Mouse (Mus musculus): ENCODE measurements around the gene Ccdc9b. TPM values are rescaled to one million over a fixed set of nuclear protein-coding genes. Genes with fewer than 3 reads are reported as not detected.

The Ccdc9b gene
- polyA plus RNA-seq, 1 experiment from 2014 or later: 1.2 TPM

DNA sequence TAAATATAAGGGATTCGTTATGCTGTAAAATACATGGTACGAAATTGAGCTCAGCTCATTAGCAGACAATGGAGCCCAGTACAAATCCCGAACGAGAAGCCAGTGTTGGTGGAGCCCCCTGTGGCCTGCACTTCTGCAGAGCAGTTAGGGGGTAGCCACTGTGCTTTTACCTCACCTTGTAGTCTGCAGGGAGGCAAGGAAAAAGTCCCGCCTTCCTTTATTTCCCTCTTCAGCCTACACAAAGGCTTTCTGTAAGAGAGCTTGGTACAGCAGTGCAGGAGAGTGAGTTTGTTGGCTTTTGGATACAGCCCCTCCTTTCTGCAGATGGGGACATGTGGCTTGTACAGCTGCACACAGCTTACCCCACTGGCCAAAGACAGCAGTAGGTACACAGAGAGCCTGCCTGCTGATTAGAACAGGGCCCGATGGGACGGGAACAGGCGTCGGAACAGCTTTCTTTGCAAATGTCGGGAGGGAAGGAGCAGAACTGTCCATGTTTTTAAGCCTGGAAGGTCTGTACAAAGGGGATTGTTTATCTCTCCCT, 13.0 kb downstream of the Ccdc9b start:
- Histone ChIP-seq H3K9me3 (ENCODE audit: control insufficient read depth, low read length) (no peaks in the 10 kb centered on the region), H3K27me3 (replicated peaks; ENCODE audit: control insufficient read depth, insufficient read depth, low read length) (peaks cover 5% of the 10 kb centered on the region; the same call in 1 of the 2 replicates), H3K27ac (ENCODE audit: low read depth) (no peak overlapping the region), H3K9ac (ENCODE audit: low read length) (no peak overlapping the region), H3K4me3 (ENCODE audit: low read depth, low read length) (no peak overlapping the region), H3K36me3 (ENCODE audit: control insufficient read depth, insufficient read depth, low read length) (peaks cover 15% of the 10 kb centered on the region), H3K4me1 (replicated peaks; ENCODE audit: control insufficient read depth, insufficient read depth, low read length) (peaks cover 46% of the 10 kb centered on the region), H3K4me2 (ENCODE audit: low read length) (0 out of 2 replicates have a peak overlapping the region, but pooled peaks have one; percentile 18)
- no peak for DNase-seq (ENCODE audit: low spot score)
- ATAC-seq (replicated peaks; ENCODE audit: low FRiP score, low TSS enrichment, low read depth): no peak
- WGBS: 53% methylated on average over 10 of the region's 10 CpGs

DNA sequence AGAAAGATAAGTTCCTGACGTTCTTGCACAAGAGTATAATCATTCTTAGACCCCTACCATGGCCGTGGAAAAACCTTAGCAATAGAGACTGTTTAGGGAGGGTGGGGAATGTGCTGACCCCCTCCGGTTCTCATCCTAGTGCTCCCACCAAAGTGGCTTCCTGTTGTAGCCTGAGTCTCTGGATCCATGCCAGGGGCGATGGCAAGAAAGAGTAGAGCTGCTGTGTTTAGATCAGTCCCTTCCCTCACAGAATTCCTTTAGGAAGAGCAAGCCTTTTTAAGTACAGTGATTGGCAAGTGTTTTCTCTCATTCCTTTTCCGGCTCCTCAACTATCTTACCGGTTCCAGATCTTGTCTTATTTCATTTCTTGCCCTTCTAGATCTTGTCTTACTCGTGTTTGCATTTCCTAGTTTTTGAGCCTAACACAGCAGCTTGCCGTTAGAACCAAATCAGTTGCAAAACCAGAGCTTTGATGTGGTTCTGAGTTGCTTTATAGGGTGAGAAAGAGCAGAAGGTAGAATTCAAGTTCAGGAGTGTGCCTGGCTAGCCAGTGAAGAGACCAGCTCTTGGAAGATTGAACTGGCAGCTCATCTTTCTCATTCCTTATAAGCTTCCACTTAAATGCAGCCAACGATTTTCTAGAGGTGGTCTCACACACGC, 15.0 kb downstream of the Ccdc9b start:
- no peak for ATAC-seq (replicated peaks; ENCODE audit: low FRiP score, low TSS enrichment, low read depth)

DNA sequence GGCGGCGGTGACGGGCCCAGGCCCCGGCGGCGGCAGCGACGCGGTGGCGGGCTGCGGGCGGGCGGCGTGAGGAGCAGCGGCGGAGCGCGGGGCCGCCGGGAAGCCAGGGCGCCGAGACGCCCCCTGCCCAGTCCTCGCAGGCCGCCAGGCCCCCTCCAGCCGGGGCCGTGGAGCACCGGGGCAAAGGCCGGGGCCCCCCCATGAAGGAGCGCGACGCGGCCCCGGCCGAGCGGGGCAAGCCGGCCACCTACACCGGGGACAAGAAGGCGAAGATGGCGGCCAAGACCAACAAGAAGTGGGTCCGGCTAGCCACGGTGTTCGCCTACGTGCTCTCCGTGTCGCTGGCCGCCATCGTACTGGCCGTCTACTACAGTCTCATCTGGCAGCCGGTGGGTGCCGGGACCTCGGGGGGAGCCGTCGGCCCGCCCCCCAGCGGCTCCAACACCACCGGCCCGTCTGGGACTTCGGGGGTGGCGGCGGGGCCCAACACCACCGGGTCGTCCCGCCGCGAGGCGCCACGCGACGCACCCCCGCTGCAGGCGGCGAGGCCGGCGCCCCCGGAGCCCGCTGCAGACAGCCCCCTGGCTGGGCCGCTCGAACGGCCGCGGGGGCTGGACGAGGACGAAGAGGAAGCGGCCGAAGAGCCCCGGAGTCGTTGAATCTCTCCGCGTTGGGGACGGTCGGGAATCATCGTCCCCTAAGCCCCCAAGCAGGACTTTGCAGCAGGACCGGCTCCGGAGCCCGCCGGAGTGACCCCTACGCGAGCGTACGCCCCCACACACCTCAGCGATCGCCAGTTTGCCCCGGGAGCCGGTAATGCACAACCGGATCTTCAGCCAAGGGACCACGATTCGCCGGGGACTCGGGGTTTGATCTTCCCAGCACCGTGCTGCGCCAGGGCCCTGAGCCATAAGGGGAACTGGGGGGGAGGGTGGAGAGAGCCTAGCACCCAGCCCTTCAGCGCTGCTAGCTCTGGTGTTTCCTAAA, 16.3 kb downstream of the Ccdc9b start:
- under 1% methylated on average over 84 of the region's 113 CpGs for WGBS
- peaks cover 36% of the 10 kb centered on the region for H3K4me1 ChIP-seq (replicated peaks; ENCODE audit: control insufficient read depth, insufficient read depth, low read length)
- ATAC-seq (replicated peaks; ENCODE audit: low FRiP score, low TSS enrichment, low read depth) (peak; percentile 48), DNase-seq (ENCODE audit: low spot score) (peak; percentile 76)
- peaks cover 15% of the 10 kb centered on the region for H3K36me3 ChIP-seq (ENCODE audit: control insufficient read depth, insufficient read depth, low read length)
- H3K27me3 ChIP-seq (replicated peaks; ENCODE audit: control insufficient read depth, insufficient read depth, low read length): peaks cover 10% of the 10 kb centered on the region; the same call in 1 of the 2 replicates
- H3K4me3 ChIP-seq (ENCODE audit: low read depth, low read length): peak overlapping the region; percentile 82
- peak overlapping the region; percentile 43; the same call in 1 of the 2 replicates for H3K27ac ChIP-seq (ENCODE audit: low read depth)
- H3K9me3 ChIP-seq (ENCODE audit: control insufficient read depth, low read length): no peaks in the 10 kb centered on the region
- H3K4me2 ChIP-seq (ENCODE audit: low read length): peak overlapping the region; percentile 94
- peak overlapping the region; percentile 84 for H3K9ac ChIP-seq (ENCODE audit: low read length)

More for the DNA sequence above, 15.0 kb downstream of the Ccdc9b start:
- WGBS: 35% methylated on average over 10 of the region's 10 CpGs
- H3K9me3 ChIP-seq (ENCODE audit: control insufficient read depth, low read length): no peaks in the 10 kb centered on the region
- H3K27ac ChIP-seq (ENCODE audit: low read depth): 0 out of 2 replicates have a peak overlapping the region, but pooled peaks have one; percentile 45
- H3K4me2 ChIP-seq (ENCODE audit: low read length): peak overlapping the region; percentile 94
- peak overlapping the region; percentile 18; the same call in 1 of the 2 replicates for H3K9ac ChIP-seq (ENCODE audit: low read length)
- H3K36me3 ChIP-seq (ENCODE audit: control insufficient read depth, insufficient read depth, low read length): peaks cover 15% of the 10 kb centered on the region
- no peak for DNase-seq (ENCODE audit: low spot score)
- peaks cover 43% of the 10 kb centered on the region for H3K4me1 ChIP-seq (replicated peaks; ENCODE audit: control insufficient read depth, insufficient read depth, low read length)
- H3K4me3 ChIP-seq (ENCODE audit: low read depth, low read length): peak overlapping the region; percentile 82; the same call in 1 of the 2 replicates
- H3K27me3 ChIP-seq (replicated peaks; ENCODE audit: control insufficient read depth, insufficient read depth, low read length): peaks cover 10% of the 10 kb centered on the region; the same call in 1 of the 2 replicates

DNA sequence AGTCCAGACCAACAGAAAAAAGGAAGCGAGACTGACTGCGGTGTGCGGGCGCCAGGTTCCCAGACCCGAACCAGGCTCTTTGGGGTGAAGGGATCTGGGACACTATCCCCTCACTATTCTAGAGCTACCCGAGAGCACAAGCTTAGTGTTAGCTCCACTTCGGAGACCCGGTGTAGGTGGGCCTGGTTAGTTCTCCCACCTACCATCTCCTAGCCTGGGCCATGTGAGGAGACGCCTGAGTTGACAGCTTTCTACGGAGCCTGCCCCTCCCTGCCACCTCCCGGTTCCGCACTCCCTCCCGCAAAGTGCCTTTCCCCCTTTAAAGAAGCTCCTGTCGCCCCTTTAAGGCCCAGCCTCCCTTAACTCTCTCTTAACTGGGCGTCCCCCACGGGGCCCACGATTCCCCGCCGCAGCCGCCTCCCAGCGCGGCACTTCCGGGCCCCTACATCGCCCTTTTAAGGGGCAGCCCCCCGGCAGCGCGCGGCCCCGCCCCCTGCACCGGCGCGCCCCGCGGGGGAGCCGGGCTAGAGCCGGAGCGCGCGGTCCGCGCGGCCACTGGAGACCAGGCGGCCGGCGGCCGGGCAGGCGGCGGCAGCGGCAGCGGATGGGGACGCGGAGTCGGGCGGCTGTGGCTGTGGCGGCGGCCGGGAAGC, 17.1 kb downstream of the Ccdc9b start, which contains the start of gene Inafm2:
Gene Inafm2, plus strand, starts transcription at position 527 of the 653 bp plus-strand sequence.
- H3K4me2 ChIP-seq (ENCODE audit: low read length): peak within 1 kb of the TSS; percentile 94
- ATAC-seq (replicated peaks; ENCODE audit: low FRiP score, low TSS enrichment, low read depth): peak; percentile 89
- peak; percentile 90 for DNase-seq (ENCODE audit: low spot score)
- peak within 1 kb of the TSS; percentile 82 for H3K4me3 ChIP-seq (ENCODE audit: low read depth, low read length)
- peaks cover 34% of the 10 kb centered on the region for H3K4me1 ChIP-seq (replicated peaks; ENCODE audit: control insufficient read depth, insufficient read depth, low read length)
- H3K27ac ChIP-seq (ENCODE audit: low read depth): peak within 1 kb of the TSS; percentile 43; the same call in 1 of the 2 replicates
- under 1% methylated on average over 46 of the region's 57 CpGs for whole genome bisulfite sequencing
- peak within 1 kb of the TSS; percentile 84 for H3K9ac ChIP-seq (ENCODE audit: low read length)
- H3K36me3 ChIP-seq (ENCODE audit: control insufficient read depth, insufficient read depth, low read length): peaks cover 9% of the 10 kb centered on the region
- H3K27me3 ChIP-seq (replicated peaks; ENCODE audit: control insufficient read depth, insufficient read depth, low read length): peaks cover 10% of the 10 kb centered on the region; the same call in 1 of the 2 replicates
- H3K9me3 ChIP-seq (ENCODE audit: control insufficient read depth, low read length): no peaks in the 10 kb centered on the region

DNA sequence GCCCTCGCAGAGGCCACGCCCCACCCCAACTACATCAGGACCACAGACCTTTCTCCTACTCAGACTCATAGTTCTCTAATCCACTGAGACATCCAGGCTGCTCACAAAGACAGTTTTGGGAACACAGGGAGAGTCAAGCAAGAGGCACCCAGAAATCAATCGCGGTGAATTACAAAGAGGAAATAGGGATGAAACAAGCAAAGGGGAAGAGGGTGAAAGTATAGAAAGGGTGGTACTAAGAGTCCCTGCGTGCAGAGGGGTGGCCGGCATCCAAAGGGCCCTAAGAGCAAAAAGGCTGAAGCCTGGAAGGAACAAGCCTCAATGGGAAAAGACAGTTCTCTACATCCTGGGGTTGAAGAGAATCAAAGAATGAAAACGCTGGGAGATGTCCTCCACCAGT, 17.8 kb downstream of the Ccdc9b start:
- peaks cover 28% of the 10 kb centered on the region for H3K4me1 ChIP-seq (replicated peaks; ENCODE audit: control insufficient read depth, insufficient read depth, low read length)
- H3K4me2 ChIP-seq (ENCODE audit: low read length): peak overlapping the region; percentile 94; the same call in 1 of the 2 replicates
- WGBS: 9% methylated on average over 7 of the region's 7 CpGs
- no peak for ATAC-seq (replicated peaks; ENCODE audit: low FRiP score, low TSS enrichment, low read depth)
- no peak overlapping the region; the same call in 1 of the 2 replicates for H3K4me3 ChIP-seq (ENCODE audit: low read depth, low read length)
- H3K9ac ChIP-seq (ENCODE audit: low read length): no peak overlapping the region
- H3K27me3 ChIP-seq (replicated peaks; ENCODE audit: control insufficient read depth, insufficient read depth, low read length): peaks cover 10% of the 10 kb centered on the region; the same call in 1 of the 2 replicates
- no peak for DNase-seq (ENCODE audit: low spot score)
- no peaks in the 10 kb centered on the region for H3K9me3 ChIP-seq (ENCODE audit: control insufficient read depth, low read length)
- H3K27ac ChIP-seq (ENCODE audit: low read depth): no peak overlapping the region
- H3K36me3 ChIP-seq (ENCODE audit: control insufficient read depth, insufficient read depth, low read length): peaks cover 7% of the 10 kb centered on the region; the same call in 1 of the 2 replicates

DNA sequence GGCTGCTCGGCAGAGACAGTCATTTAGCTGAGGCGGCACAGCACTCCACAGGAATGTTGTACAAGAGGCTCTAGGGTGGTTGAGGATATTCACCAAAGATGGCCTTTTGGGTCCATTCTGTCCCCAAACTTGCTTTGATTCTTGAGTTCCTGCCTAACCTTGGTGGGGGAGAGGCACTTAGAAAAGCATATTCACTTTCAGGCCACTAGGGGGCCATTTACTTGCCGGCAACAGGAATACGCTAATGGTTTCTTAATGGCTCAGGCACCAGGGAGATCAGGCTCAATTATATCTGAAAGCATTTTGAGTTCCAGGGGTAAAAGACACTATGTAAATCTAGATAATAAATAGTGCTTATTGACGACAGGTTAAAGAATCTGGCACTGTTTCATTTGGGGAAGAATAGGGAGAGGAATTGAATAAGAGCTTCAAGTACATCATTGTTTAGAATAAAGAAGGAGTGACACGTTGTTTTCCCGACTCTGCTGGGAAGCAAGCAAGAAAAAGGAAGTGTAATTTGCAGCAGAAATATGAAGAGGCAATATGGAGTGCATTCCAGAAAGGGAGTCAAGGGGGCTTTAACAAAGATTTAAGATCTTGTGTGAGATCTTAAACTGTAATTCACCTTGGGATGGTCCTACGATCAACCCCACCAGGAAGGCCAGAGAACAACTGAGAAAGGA, 19.1 kb downstream of the Ccdc9b start:
- peaks cover 18% of the 10 kb centered on the region for H3K4me1 ChIP-seq (replicated peaks; ENCODE audit: control insufficient read depth, insufficient read depth, low read length)
- no peak for ATAC-seq (replicated peaks; ENCODE audit: low FRiP score, low TSS enrichment, low read depth)
- H3K27ac ChIP-seq (ENCODE audit: low read depth): no peak overlapping the region
- H3K27me3 ChIP-seq (replicated peaks; ENCODE audit: control insufficient read depth, insufficient read depth, low read length): peaks cover 10% of the 10 kb centered on the region; the same call in 1 of the 2 replicates
- no peaks in the 10 kb centered on the region for H3K36me3 ChIP-seq (ENCODE audit: control insufficient read depth, insufficient read depth, low read length)
- no peaks in the 10 kb centered on the region for H3K9me3 ChIP-seq (ENCODE audit: control insufficient read depth, low read length)
- no peak for DNase-seq (ENCODE audit: low spot score)
- no peak overlapping the region for H3K4me2 ChIP-seq (ENCODE audit: low read length)
- 22% methylated on average over 8 of the region's 8 CpGs for WGBS
- no peak overlapping the region for H3K9ac ChIP-seq (ENCODE audit: low read length)
- no peak overlapping the region for H3K4me3 ChIP-seq (ENCODE audit: low read depth, low read length)

DNA sequence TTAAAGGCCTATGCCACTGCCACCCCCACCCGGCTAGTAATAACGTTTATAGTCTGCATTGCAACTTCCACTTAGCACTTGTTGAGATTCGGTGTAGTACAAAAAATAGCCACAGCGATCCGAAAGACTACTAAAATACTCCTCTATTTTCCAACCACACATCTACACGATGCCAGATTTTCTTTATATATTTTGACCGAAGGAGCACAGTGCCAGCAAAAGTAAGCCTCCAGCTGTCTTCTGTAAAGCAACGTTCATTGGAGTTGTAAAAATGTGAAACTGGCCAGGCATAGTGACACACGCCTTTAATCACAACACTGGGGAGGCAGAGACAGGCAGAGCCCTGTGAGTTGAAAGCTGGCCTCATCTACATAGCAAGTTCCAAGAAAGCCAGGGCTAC, 21.3 kb downstream of the Ccdc9b start:
- Histone ChIP-seq H3K36me3 (ENCODE audit: control insufficient read depth, insufficient read depth, low read length) (no peaks in the 10 kb centered on the region), H3K9me3 (ENCODE audit: control insufficient read depth, low read length) (no peaks in the 10 kb centered on the region), H3K4me2 (ENCODE audit: low read length) (no peak overlapping the region), H3K4me3 (ENCODE audit: low read depth, low read length) (no peak overlapping the region), H3K4me1 (replicated peaks; ENCODE audit: control insufficient read depth, insufficient read depth, low read length) (peaks cover 5% of the 10 kb centered on the region; the same call in 1 of the 2 replicates), H3K27me3 (replicated peaks; ENCODE audit: control insufficient read depth, insufficient read depth, low read length) (peaks cover 10% of the 10 kb centered on the region; the same call in 1 of the 2 replicates), H3K27ac (ENCODE audit: low read depth) (no peak overlapping the region), H3K9ac (ENCODE audit: low read length) (no peak overlapping the region)
- 53% methylated on average over 9 of the region's 9 CpGs for WGBS
- ATAC-seq (replicated peaks; ENCODE audit: low FRiP score, low TSS enrichment, low read depth): no peak
- DNase-seq (ENCODE audit: low spot score): no peak
